Mouse (Mus musculus) bone marrow, adult 2 months (tissue): ENCODE results near the gene Lbp. TPM values are rescaled to one million over a fixed set of nuclear protein-coding genes. Genes with fewer than 3 reads are reported as not detected.
A peak's percentile ranks its signal among the peaks of the same experiment; 100 is the strongest.

ENCODE experiments used
- H3K27ac ChIP-seq: fragments of 200-500 bp; 2 replicates; pipeline ENCODE4 v1.5.1; 2012; ENCODE audit warnings: low read depth, mild to moderate bottlenecking, control low read depth, inconsistent platforms, low read length; ENCODE audit not compliant: control insufficient read depth, poor library complexity, insufficient read depth
- H3K4me1 ChIP-seq: fragments of 200-500 bp; 2 replicates; pipeline ENCODE4 v1.6.1; 2011; ENCODE audit warnings: low read length; ENCODE audit not compliant: control insufficient read depth, insufficient read depth
- H3K4me3 ChIP-seq: fragments of 200-500 bp; replicated peaks from 2 replicates; pipeline ENCODE3; 2011; ENCODE audit warnings: mild to moderate bottlenecking, low read depth, low read length, control low read depth; ENCODE audit not compliant: control insufficient read depth
- CTCF ChIP-seq: fragments of 200-500 bp; IDR thresholded peaks from 2 replicates; pipeline ENCODE4 v1.5.1; 2011; ENCODE audit warnings: low read length, control low read depth; ENCODE audit not compliant: control insufficient read depth, insufficient read depth
- POLR2A ChIP-seq: fragments of 200-500 bp; IDR thresholded peaks from 2 replicates; pipeline ENCODE4 v1.6.1; 2011; ENCODE audit warnings: low read depth, mild to moderate bottlenecking, control low read depth, low read length, borderline replicate concordance; ENCODE audit not compliant: control insufficient read depth
- WGBS: fragments of 180-500 bp; shearing (Covaris S2); methylation state at CpG from one replicate; pipeline ENCODE4 v1.1.7; 2018; 5-methylcytosine and 5-hydroxymethylcytosine counted together
- polyA plus RNA-seq: library from polyadenylated mRNA; stranded (reverse); fragments of >200 nt; gene quantifications from 2 replicates; pipeline ENCODE4 v1.2.4, GENCODE M21; 2011; ENCODE audit warnings: low replicate concordance; ENCODE audit not compliant: missing spikeins, insufficient read depth, insufficient read length

Lbp gene
- polyA plus RNA-seq, 1 experiment = 23.0 TPM

GRCm38 (mm10) chr2:158369474-158370172 is 63.3 kb downstream of the Lbp start:
- no peaks in the 10 kb centered on the region for H3K4me1 ChIP-seq
- TF ChIP-seq CTCF (no peak), POLR2A (no peak)
- no peak overlapping the region for H3K4me3 ChIP-seq
- H3K27ac ChIP-seq = no peak overlapping the region
- WGBS = 64% methylated on average over 3 of the region's 3 CpGs

- Histone ChIP-seq H3K4me1 (no peaks in the 10 kb centered on the region), H3K4me3 (no peak overlapping the region), H3K27ac (no peak overlapping the region)
- 73% methylated on average over 5 of the region's 5 CpGs for WGBS
- no peak for TF ChIP-seq CTCF
- TF ChIP-seq POLR2A = no peak
These were observed 63.9 kb downstream of the Lbp start for GRCm38 (mm10) chr2:158370173-158370550.

- H3K27ac ChIP-seq = no peak overlapping the region
- H3K4me1 ChIP-seq = no peaks in the 10 kb centered on the region
- 50% methylated on average over 5 of the region's 5 CpGs for WGBS
- TF ChIP-seq CTCF (no peak), POLR2A (no peak)
- no peak overlapping the region for H3K4me3 ChIP-seq
These were observed 66.8 kb downstream of the Lbp start for GRCm38 (mm10) chr2:158373061-158373460.

- H3K27ac ChIP-seq = no peak overlapping the region
- TF ChIP-seq CTCF = no peak
- TF ChIP-seq POLR2A = no peak
- H3K4me1 ChIP-seq = no peaks in the 10 kb centered on the region
- WGBS = 79% methylated on average over 7 of the region's 7 CpGs
- H3K4me3 ChIP-seq = no peak overlapping the region
These were observed 67.2 kb downstream of the Lbp start for GRCm38 (mm10) chr2:158373516-158373915.

- WGBS = 11% methylated on average over 36 of the region's 36 CpGs
- Histone ChIP-seq H3K27ac (no peak within 1 kb of the TSS), H3K4me1 (no peaks in the 10 kb centered on the region), H3K4me3 (no peak within 1 kb of the TSS)
- TF ChIP-seq CTCF = peak; percentile 27; the same call in 1 of the 2 replicates
- no peak for TF ChIP-seq POLR2A
These were observed 69.3 kb downstream of the Lbp start, which contains the start of gene Snhg11 for GRCm38 (mm10) chr2:158375443-158376122. Gene Snhg11, plus strand, starts transcription at chr2:158375638.

GRCm38 (mm10) chr2:158376123-158376687 is 69.9 kb downstream of the Lbp start:
- WGBS = 40% methylated on average over 12 of the region's 12 CpGs
- Histone ChIP-seq H3K27ac (no peak overlapping the region), H3K4me1 (no peaks in the 10 kb centered on the region), H3K4me3 (no peak overlapping the region)
- TF ChIP-seq POLR2A (no peak), CTCF (no peak)

- H3K4me3 ChIP-seq = no peak overlapping the region
- H3K4me1 ChIP-seq = no peaks in the 10 kb centered on the region
- no peak for TF ChIP-seq POLR2A
- no peak for TF ChIP-seq CTCF
- WGBS = 71% methylated on average over 7 of the region's 7 CpGs
- H3K27ac ChIP-seq = no peak overlapping the region
These were observed 70.5 kb downstream of the Lbp start for GRCm38 (mm10) chr2:158376798-158377197.

- H3K4me3 ChIP-seq = no peak overlapping the region
- WGBS = 66% methylated on average over 1 of the region's 1 CpGs
- no peak for TF ChIP-seq POLR2A
- no peak for TF ChIP-seq CTCF
These were observed 71.5 kb downstream of the Lbp start for GRCm38 (mm10) chr2:158377811-158378210.

More at GRCm38 (mm10) chr2:158377811-158378210, 71.5 kb downstream of the Lbp start:
- Histone ChIP-seq H3K4me1 (no peaks in the 10 kb centered on the region), H3K27ac (no peak overlapping the region)
